Mouse (Mus musculus): ENCODE measurements around the gene Olfr455. TPM values are rescaled to one million over a fixed set of nuclear protein-coding genes. Genes with fewer than 3 reads are reported as not detected.

Olfr455 gene
- polyA plus RNA-seq, 1 experiment from 2014 or later, result not detected

DNA sequence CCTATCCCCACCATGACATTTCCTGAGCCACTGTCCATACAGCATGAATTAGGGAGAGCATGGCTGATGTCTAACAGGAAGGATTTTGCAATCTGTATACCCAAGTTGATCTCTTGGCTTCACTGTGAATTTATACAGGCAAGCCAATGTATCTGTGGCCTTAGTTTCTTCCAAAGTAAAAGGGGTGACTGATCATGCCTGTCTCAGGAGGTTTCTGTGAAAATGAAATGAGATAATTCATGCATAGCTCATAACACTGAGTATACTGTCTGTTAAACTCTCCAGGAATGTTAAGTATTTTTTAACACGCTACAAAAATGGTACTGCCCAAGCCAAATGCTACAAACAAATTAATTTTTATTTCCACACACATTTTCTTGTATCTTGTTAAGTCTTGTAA is 33.9 kb downstream of the Olfr455 start:
- peak; percentile 26; the same call in 1 of the 2 replicates for ATAC-seq (ENCODE audit: low read depth)

DNA sequence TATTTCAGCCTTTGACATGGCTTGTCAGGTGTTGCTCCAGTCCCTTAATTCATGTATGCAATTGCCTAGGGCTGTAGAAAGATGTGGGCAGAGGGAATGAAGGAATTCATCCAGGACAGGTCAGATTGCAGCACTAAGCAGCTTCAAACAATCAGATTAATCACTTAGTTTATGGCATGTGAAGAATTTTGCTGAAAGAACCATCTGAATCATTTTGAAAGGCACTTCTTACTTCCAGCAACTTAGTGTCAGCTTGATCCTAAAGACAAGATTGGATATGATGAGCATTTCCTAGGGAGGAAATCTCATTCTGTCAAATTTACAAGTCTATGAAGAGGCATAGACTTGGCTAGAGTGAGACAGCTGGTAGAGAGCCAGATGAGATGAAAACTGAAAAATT is 38.1 kb downstream of the Olfr455 start:
- H3K9ac ChIP-seq (ENCODE audit: low read length), result no peak overlapping the region
- no peak overlapping the region for H3K4me3 ChIP-seq (ENCODE audit: low read length)
- H3K4me2 ChIP-seq (ENCODE audit: low read depth, low read length), result no peak overlapping the region
- no peak overlapping the region for H3K27ac ChIP-seq (ENCODE audit: low read length)
- no peaks in the 10 kb centered on the region for H3K9me3 ChIP-seq (ENCODE audit: control insufficient read depth, low read length)
- ATAC-seq (ENCODE audit: low read depth), result peak; percentile 38; the same call in 1 of the 2 replicates
- H3K4me1 ChIP-seq (replicated peaks; ENCODE audit: control insufficient read depth, insufficient read depth, low read length), result no peaks in the 10 kb centered on the region
- no peaks in the 10 kb centered on the region for H3K27me3 ChIP-seq (ENCODE audit: control insufficient read depth, insufficient read depth, low read depth, low read length)
- H3K36me3 ChIP-seq (ENCODE audit: control insufficient read depth, insufficient read depth, low read length), result no peaks in the 10 kb centered on the region

More for the DNA sequence above, 33.9 kb downstream of the Olfr455 start:
- Histone ChIP-seq H3K9me3 (ENCODE audit: control insufficient read depth, low read length) (no peaks in the 10 kb centered on the region), H3K4me2 (ENCODE audit: low read depth, low read length) (no peak overlapping the region), H3K36me3 (ENCODE audit: control insufficient read depth, insufficient read depth, low read length) (no peaks in the 10 kb centered on the region), H3K4me3 (ENCODE audit: low read length) (no peak overlapping the region), H3K27me3 (ENCODE audit: control insufficient read depth, insufficient read depth, low read depth, low read length) (no peaks in the 10 kb centered on the region), H3K4me1 (replicated peaks; ENCODE audit: control insufficient read depth, insufficient read depth, low read length) (no peaks in the 10 kb centered on the region), H3K9ac (ENCODE audit: low read length) (no peak overlapping the region), H3K27ac (ENCODE audit: low read length) (no peak overlapping the region)
- WGBS, result 49% methylated on average over 1 of the region's 1 CpGs

DNA sequence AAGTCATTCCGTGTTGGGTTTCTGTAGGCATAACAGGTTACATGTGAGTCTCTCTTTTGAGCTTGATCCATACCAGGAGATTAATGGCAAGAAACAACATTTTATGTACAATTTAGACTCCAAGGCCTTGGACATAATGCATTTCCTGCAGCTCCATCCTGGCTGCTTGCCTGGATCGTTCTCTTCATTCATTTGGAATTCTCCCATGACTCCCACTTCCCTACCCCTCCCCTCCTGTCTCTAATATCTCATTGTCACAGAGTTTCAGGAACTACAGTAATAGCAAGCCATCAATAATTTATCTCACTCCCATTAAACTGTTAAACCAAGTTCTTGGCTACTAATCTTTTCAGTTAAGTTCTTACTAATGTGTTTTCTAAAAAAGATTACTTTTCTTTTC is 43.9 kb downstream of the Olfr455 start:
- Histone ChIP-seq H3K27ac (ENCODE audit: low read length) (no peak overlapping the region), H3K4me3 (ENCODE audit: low read length) (no peak overlapping the region), H3K27me3 (ENCODE audit: control insufficient read depth, insufficient read depth, low read depth, low read length) (no peaks in the 10 kb centered on the region), H3K4me2 (ENCODE audit: low read depth, low read length) (no peak overlapping the region), H3K4me1 (replicated peaks; ENCODE audit: control insufficient read depth, insufficient read depth, low read length) (no peaks in the 10 kb centered on the region), H3K9me3 (ENCODE audit: control insufficient read depth, low read length) (no peaks in the 10 kb centered on the region), H3K36me3 (ENCODE audit: control insufficient read depth, insufficient read depth, low read length) (no peaks in the 10 kb centered on the region), H3K9ac (ENCODE audit: low read length) (no peak overlapping the region)
- 0 out of 2 replicates have a peak, but pooled peaks have one; percentile 34 for ATAC-seq (ENCODE audit: low read depth)
- 55% methylated on average over 2 of the region's 2 CpGs for WGBS

DNA sequence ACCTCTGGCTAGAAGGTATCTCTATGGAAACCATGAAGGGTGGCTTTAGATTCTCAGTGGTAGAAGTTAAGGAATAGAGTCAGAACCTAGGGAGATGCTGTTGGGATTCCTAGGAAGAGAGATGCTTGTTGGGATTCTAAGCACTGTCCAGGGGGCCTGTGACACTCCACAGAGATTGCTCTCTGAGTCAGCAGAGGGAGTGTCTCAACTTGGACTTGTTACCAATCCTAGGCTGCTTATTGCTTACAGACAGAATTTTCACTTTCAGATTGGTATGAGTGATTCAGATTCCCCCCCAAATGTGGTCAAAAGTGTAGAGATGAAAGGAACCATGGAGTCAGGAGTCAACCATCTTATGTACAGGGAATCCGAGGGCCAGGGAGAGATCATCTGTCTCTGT is 57.7 kb downstream of the Olfr455 start:
- H3K27ac ChIP-seq (ENCODE audit: low read length), result no peak overlapping the region
- H3K9me3 ChIP-seq (ENCODE audit: control insufficient read depth, low read length), result no peaks in the 10 kb centered on the region
- WGBS, result 43% methylated on average over 1 of the region's 1 CpGs

DNA sequence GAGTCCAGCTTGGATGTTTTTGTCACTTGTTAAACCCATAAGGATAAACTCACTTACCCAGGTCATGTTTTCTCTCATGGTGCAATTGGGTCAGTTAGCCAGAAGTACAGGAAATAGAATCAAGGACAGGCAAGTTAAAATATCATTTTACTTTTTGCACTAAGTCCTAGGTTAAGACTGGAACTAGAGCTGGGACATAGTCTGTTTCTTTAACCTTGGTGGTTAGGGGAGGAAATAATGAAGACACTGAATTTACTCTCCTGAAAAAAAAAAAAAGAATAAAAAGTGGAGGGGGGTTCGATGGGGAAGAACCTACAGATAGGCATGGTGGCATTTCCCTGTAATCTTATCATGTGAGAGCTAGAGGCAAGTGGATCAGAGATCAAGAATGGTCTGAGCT is 60.3 kb downstream of the Olfr455 start, which contains the start of gene Olfr456:
TSS of gene Olfr456 (minus strand) at position 101 of the 400 bp plus-strand sequence.
- H3K9me3 ChIP-seq (ENCODE audit: control insufficient read depth, low read length), result no peaks in the 10 kb centered on the region
- no peaks in the 10 kb centered on the region for H3K27me3 ChIP-seq (ENCODE audit: control insufficient read depth, insufficient read depth, low read depth, low read length)
- no peak within 1 kb of the TSS for H3K27ac ChIP-seq (ENCODE audit: low read length)
- H3K4me2 ChIP-seq (ENCODE audit: low read depth, low read length), result no peak within 1 kb of the TSS
- no peak within 1 kb of the TSS for H3K4me3 ChIP-seq (ENCODE audit: low read length)
- no peak within 1 kb of the TSS for H3K9ac ChIP-seq (ENCODE audit: low read length)
- no peaks in the 10 kb centered on the region for H3K36me3 ChIP-seq (ENCODE audit: control insufficient read depth, insufficient read depth, low read length)
- H3K4me1 ChIP-seq (replicated peaks; ENCODE audit: control insufficient read depth, insufficient read depth, low read length), result no peaks in the 10 kb centered on the region
- no peak for ATAC-seq (ENCODE audit: low read depth)
- WGBS, result 68% methylated on average over 1 of the region's 1 CpGs

More for the DNA sequence above, 57.7 kb downstream of the Olfr455 start:
- no peaks in the 10 kb centered on the region for H3K4me1 ChIP-seq (replicated peaks; ENCODE audit: control insufficient read depth, insufficient read depth, low read length)
- ATAC-seq (ENCODE audit: low read depth), result no peak
- no peak overlapping the region for H3K4me2 ChIP-seq (ENCODE audit: low read depth, low read length)
- no peak overlapping the region for H3K9ac ChIP-seq (ENCODE audit: low read length)
- H3K36me3 ChIP-seq (ENCODE audit: control insufficient read depth, insufficient read depth, low read length), result no peaks in the 10 kb centered on the region
- H3K27me3 ChIP-seq (ENCODE audit: control insufficient read depth, insufficient read depth, low read depth, low read length), result no peaks in the 10 kb centered on the region
- no peak overlapping the region for H3K4me3 ChIP-seq (ENCODE audit: low read length)

Other genes starting within 250 kb of the Olfr455 start
- 0.10 and 0.16 TPM in 2 replicates for gene Fam131b, start 222.9 kb downstream of the Olfr455 start, polyA plus RNA-seq (2015; fragmentation: Nextera tagmentation; extraction: Ambion mirVana)
- gene Zyx, start 198.0 kb downstream of the Olfr455 start, polyA plus RNA-seq (2015; fragmentation: Nextera tagmentation; extraction: Ambion mirVana), result 188 and 203 TPM in 2 replicates
- 18.5 and 18.8 TPM in 2 replicates for gene Epha1, start 174.3 kb downstream of the Olfr455 start, polyA plus RNA-seq (2015; fragmentation: Nextera tagmentation; extraction: Ambion mirVana)
- gene Tas2r143, start 147.3 kb downstream of the Olfr455 start, polyA plus RNA-seq (2015; fragmentation: Nextera tagmentation; extraction: Ambion mirVana), result not detected in 2 replicates
- gene Tas2r135, start 142.2 kb downstream of the Olfr455 start, polyA plus RNA-seq (2015; fragmentation: Nextera tagmentation; extraction: Ambion mirVana), result not detected in 2 replicates
- not detected in 2 replicates for gene Tas2r126, start 113.1 kb downstream of the Olfr455 start, polyA plus RNA-seq (2015; fragmentation: Nextera tagmentation; extraction: Ambion mirVana)
- not detected in 2 replicates for gene Olfr458, start 82.4 kb downstream of the Olfr455 start, polyA plus RNA-seq (2015; fragmentation: Nextera tagmentation; extraction: Ambion mirVana)
- gene Olfr457, start 71.3 kb downstream of the Olfr455 start, polyA plus RNA-seq (2015; fragmentation: Nextera tagmentation; extraction: Ambion mirVana), result 0.04 TPM in 1 of 2 replicates, not detected in the other
- gene Olfr456, start 60.4 kb downstream of the Olfr455 start, polyA plus RNA-seq (2015; fragmentation: Nextera tagmentation; extraction: Ambion mirVana), result 0.19 TPM in 1 of 2 replicates, not detected in the other
- not detected in 2 replicates for gene Tcaf3, start 50.1 kb upstream of the Olfr455 start, polyA plus RNA-seq (2015; fragmentation: Nextera tagmentation; extraction: Ambion mirVana)
- gene Tcaf2, start 97.7 kb upstream of the Olfr455 start, polyA plus RNA-seq (2015; fragmentation: Nextera tagmentation; extraction: Ambion mirVana), result 9.1 and 9.7 TPM in 2 replicates
- gene Tcaf1, start 162.5 kb upstream of the Olfr455 start, polyA plus RNA-seq (2015; fragmentation: Nextera tagmentation; extraction: Ambion mirVana), result 69.4 and 72.2 TPM in 2 replicates
- gene Olfr453, start 191.8 kb upstream of the Olfr455 start, polyA plus RNA-seq (2015; fragmentation: Nextera tagmentation; extraction: Ambion mirVana), result not detected in 2 replicates
- not detected in 2 replicates for gene Olfr38, start 208.8 kb upstream of the Olfr455 start, polyA plus RNA-seq (2015; fragmentation: Nextera tagmentation; extraction: Ambion mirVana)
- gene Olfr452, start 237.5 kb upstream of the Olfr455 start, polyA plus RNA-seq (2015; fragmentation: Nextera tagmentation; extraction: Ambion mirVana), result not detected in 2 replicates